Mouse (Mus musculus): ENCODE measurements at regions not wholly inside any gene's neighbourhood (a gene's known extent, or its start where the extent isn't known, plus 50 kb on each side); places are given as distances from the start of the nearest gene placed in this dataset.

GRCm38 (mm10) chr6:116767738-116768522, 51.2 kb upstream of the Tmem72 start:
- peak; percentile 21 for DNase-seq

GRCm38 (mm10) chr6:116774954-116775675, 58.4 kb upstream of the Tmem72 start:
- no peak for DNase-seq

GRCm38 (mm10) chr6:116786553-116787335, 70.0 kb upstream of the Tmem72 start:
- no peak for DNase-seq

- no peak for DNase-seq
Observed at GRCm38 (mm10) chr6:116793321-116793960, 76.7 kb upstream of the Tmem72 start.

- no peak for DNase-seq
Observed at GRCm38 (mm10) chr6:116793961-116794336, 77.2 kb upstream of the Tmem72 start.

GRCm38 (mm10) chr6:116821215-116821912, 104.7 kb upstream of the Tmem72 start:
- no peak for DNase-seq

- no peak for DNase-seq
Observed at GRCm38 (mm10) chr6:116822605-116823004, 105.9 kb upstream of the Tmem72 start.

GRCm38 (mm10) chr6:116825628-116826027, 108.9 kb upstream of the Tmem72 start:
- DNase-seq = no peak

- DNase-seq = peak; percentile 7
Observed at GRCm38 (mm10) chr6:116829341-116829740, 112.6 kb upstream of the Tmem72 start.

GRCm38 (mm10) chr6:116845990-116846862, 129.5 kb upstream of the Tmem72 start:
- no peak for DNase-seq

- no peak for DNase-seq
Observed at GRCm38 (mm10) chr6:116848538-116849093, 131.9 kb upstream of the Tmem72 start.

- no peak for DNase-seq
Observed at GRCm38 (mm10) chr6:116854029-116854428, 137.3 kb upstream of the Tmem72 start.

- DNase-seq = no peak
Observed at GRCm38 (mm10) chr6:116856093-116856492, 139.4 kb upstream of the Tmem72 start.

- no peak for DNase-seq
Observed at GRCm38 (mm10) chr6:116856917-116857491, 140.3 kb upstream of the Tmem72 start.

GRCm38 (mm10) chr6:116863130-116863529, 146.4 kb upstream of the Tmem72 start:
- DNase-seq = no peak

GRCm38 (mm10) chr6:116863626-116864025, 146.9 kb upstream of the Tmem72 start:
- no peak for DNase-seq

GRCm38 (mm10) chr6:116893299-116893698, 176.6 kb upstream of the Tmem72 start:
- no peak for DNase-seq

- DNase-seq = no peak
Observed at GRCm38 (mm10) chr6:116894252-116894651, 177.5 kb upstream of the Tmem72 start.

- peak; percentile 17 for DNase-seq
Observed at GRCm38 (mm10) chr6:116895114-116895513, 178.4 kb upstream of the Tmem72 start.

- DNase-seq = no peak
Observed at GRCm38 (mm10) chr6:116896132-116896630, 179.5 kb upstream of the Tmem72 start.

Measured in cerebellum, adult 9-11 months (tissue).